Mouse (Mus musculus) midbrain, embryonic 12.5 days (tissue): ENCODE results near the gene Paip2b. TPM values are rescaled to one million over a fixed set of nuclear protein-coding genes. Genes with fewer than 3 reads are reported as not detected.

Source experiments
- ATAC-seq: fragments of 200-750 bp; cut with Nextera tagmentation; 2 replicates; pipeline ENCODE4 v1.8.0; 2017; ENCODE audit warnings: low read depth, moderate TSS enrichment, moderate library complexity; ENCODE audit not compliant: low FRiP score
- H3K27ac ChIP-seq: fragments of 300-500 bp; sonication (generic); replicated peaks from 2 replicates; pipeline ENCODE4 v1.5.1; 2016; ENCODE audit warnings: mild to moderate bottlenecking
- H3K27me3 ChIP-seq: fragments of 300-500 bp; sonication (generic); 2 replicates; pipeline ENCODE4 v1.6.1; 2016; ENCODE audit warnings: mild to moderate bottlenecking
- H3K36me3 ChIP-seq: fragments of 300-500 bp; sonication (generic); 2 replicates; pipeline ENCODE4 v1.6.1; 2016
- H3K4me1 ChIP-seq: fragments of 300-500 bp; sonication (generic); 2 replicates; pipeline ENCODE4 v1.6.1; 2016
- H3K4me2 ChIP-seq: fragments of 300-500 bp; sonication (generic); replicated peaks from 2 replicates; pipeline ENCODE4 v1.6.1; 2016; ENCODE audit warnings: mild to moderate bottlenecking, moderate library complexity
- H3K4me3 ChIP-seq: fragments of 300-500 bp; sonication (generic); 2 replicates; pipeline ENCODE4 v1.5.1; 2016; ENCODE audit warnings: mild to moderate bottlenecking
- H3K9ac ChIP-seq: fragments of 300-500 bp; sonication (generic); replicated peaks from 2 replicates; pipeline ENCODE4 v1.6.1; 2016; ENCODE audit warnings: mild to moderate bottlenecking, moderate library complexity
- H3K9me3 ChIP-seq: fragments of 300-500 bp; sonication (generic); 2 replicates; pipeline ENCODE4 v1.6.1; 2016; ENCODE audit warnings: mild to moderate bottlenecking
- WGBS: fragments of 180-500 bp; shearing (Covaris S2); methylation state at CpG from one replicate; pipeline ENCODE4 v1.1.7; 2016; 5-methylcytosine and 5-hydroxymethylcytosine counted together
- polyA plus RNA-seq: library from polyadenylated mRNA; unstranded; fragments of >200 nt; fragmentation: Nextera tagmentation; extraction: Ambion mirVana; gene quantifications from 2 replicates; pipeline ENCODE4 v1.2.1, GENCODE M21; 2016

The Paip2b gene
- 21.8 and 22.2 TPM in 2 replicates for polyA plus RNA-seq

DNA sequence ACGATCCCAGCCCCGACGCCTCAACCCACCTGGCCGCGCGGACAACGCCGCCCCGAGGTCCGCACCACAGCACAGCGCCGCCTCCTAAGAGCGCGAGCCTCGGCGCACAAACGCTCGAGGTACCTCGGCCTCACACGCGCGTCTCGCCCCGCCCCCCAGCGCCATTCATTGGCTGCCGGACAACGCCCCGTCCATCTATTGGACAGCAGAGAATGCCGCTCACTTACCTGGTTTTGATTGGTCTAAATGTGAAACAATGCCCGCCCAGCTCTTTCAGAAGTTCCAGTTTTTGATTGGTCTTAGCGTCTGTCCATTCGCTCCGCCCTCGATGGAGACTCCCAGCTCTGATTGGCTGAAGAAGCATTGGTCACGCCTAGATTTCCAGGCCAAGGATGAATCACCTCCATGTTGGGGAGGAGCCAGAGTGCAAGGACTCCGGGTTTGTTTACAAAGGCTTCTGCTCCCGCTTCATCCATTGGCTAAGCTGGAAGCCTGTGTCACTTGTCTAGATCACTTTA lies at the start of gene Paip2b:
TSS of gene Paip2b (minus strand) at position 136 of the 518 bp plus-strand sequence.
- ATAC-seq = peak; percentile 99
- WGBS = under 1% methylated on average over 37 of the region's 37 CpGs
- no peaks in the 10 kb centered on the region for H3K27me3 ChIP-seq
- H3K27ac ChIP-seq = peak within 1 kb of the TSS; percentile 79
- peaks cover 4% of the 10 kb centered on the region; the same call in 1 of the 2 replicates for H3K4me1 ChIP-seq
- H3K9me3 ChIP-seq = no peaks in the 10 kb centered on the region
- peak within 1 kb of the TSS; percentile 58 for H3K4me3 ChIP-seq
- H3K4me2 ChIP-seq = peak within 1 kb of the TSS; percentile 78
- H3K9ac ChIP-seq = peak within 1 kb of the TSS; percentile 70
- peaks cover 9% of the 10 kb centered on the region for H3K36me3 ChIP-seq

DNA sequence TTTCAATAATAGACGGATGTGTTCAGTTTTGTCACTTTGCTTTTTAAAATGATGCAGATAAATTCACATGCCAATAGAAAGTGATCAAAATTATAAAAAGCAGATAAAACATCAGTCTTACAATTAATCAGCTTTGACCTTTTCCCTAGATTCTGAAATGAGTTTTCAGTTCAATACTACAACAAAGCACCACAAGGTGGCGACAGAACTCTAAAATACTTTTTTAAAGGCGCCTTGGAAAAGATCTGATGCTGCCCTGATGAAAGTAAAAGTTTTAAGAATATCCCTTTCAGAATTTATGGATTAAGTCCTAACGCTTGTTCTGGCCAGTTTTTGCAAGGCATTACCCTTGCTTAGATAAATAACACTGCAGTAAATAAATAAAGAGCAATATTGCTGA lies 48.3 kb upstream of the Paip2b start:
- ATAC-seq = no peak
- WGBS = 4% methylated on average over 4 of the region's 4 CpGs
- no peaks in the 10 kb centered on the region for H3K36me3 ChIP-seq
- H3K4me1 ChIP-seq = peaks cover 3% of the 10 kb centered on the region; the same call in 1 of the 2 replicates
- H3K9ac ChIP-seq = no peak overlapping the region
- no peak overlapping the region for H3K4me3 ChIP-seq
- H3K27ac ChIP-seq = no peak overlapping the region
- no peaks in the 10 kb centered on the region for H3K27me3 ChIP-seq
- H3K9me3 ChIP-seq = no peaks in the 10 kb centered on the region
- H3K4me2 ChIP-seq = no peak overlapping the region; the same call in 1 of the 2 replicates

DNA sequence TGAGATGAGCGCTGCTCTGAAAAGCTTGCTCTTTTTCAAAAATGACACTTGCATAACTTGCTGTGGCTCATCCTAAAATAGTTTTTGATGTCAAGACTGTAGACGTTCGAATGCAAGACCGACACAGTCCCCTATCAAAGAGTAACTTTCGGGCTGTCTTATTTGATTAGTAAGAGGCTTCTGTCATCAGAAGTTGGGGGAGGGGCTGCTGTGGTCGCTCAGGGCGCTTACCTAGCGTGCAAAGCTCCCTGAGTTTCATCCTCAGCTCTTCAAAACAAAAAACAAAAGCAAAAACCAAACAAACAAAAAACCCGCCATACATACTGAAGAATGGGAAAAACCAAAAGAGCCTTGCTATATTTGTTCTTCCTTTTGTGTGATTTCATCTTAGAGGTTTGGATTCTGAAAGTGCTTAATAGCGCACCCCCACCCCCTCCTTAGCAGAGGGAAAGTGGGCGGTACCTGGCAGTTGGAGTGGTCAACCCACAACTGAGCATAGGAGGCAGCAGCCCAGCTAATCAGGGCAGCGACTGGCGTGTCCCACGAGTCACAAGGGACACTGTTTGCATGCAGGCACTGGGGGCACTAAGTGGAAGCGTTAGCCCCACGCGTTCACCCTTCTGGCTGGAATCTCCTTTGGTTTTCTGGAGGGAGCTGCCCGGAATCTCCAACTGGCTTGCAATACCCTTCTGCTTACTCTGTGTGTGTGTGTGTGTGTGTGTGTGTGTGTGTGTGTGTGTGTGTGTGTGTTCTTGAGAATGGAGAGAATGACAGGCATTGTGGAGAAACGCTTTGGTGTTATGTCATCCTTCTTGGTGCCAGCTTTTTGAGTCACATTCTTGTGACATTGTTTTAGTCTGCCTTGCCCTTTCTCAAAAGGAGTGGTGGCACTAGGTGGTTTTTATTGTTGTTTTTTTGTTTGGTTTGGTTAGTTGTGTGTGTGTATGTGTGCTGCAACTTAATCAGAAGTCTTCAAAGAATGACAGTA lies 36.4 kb upstream of the Paip2b start:
- peaks cover 11% of the 10 kb centered on the region for H3K4me1 ChIP-seq
- peaks cover 21% of the 10 kb centered on the region for H3K27me3 ChIP-seq
- WGBS = under 1% methylated on average over 19 of the region's 19 CpGs
- H3K4me3 ChIP-seq = peak overlapping the region; percentile 64
- H3K9ac ChIP-seq = peak overlapping the region; percentile 54
- no peaks in the 10 kb centered on the region for H3K9me3 ChIP-seq
- no peaks in the 10 kb centered on the region for H3K36me3 ChIP-seq
- ATAC-seq = peak; percentile 32; the same call in 1 of the 2 replicates
- H3K4me2 ChIP-seq = peak overlapping the region; percentile 99
- no peak overlapping the region for H3K27ac ChIP-seq

DNA sequence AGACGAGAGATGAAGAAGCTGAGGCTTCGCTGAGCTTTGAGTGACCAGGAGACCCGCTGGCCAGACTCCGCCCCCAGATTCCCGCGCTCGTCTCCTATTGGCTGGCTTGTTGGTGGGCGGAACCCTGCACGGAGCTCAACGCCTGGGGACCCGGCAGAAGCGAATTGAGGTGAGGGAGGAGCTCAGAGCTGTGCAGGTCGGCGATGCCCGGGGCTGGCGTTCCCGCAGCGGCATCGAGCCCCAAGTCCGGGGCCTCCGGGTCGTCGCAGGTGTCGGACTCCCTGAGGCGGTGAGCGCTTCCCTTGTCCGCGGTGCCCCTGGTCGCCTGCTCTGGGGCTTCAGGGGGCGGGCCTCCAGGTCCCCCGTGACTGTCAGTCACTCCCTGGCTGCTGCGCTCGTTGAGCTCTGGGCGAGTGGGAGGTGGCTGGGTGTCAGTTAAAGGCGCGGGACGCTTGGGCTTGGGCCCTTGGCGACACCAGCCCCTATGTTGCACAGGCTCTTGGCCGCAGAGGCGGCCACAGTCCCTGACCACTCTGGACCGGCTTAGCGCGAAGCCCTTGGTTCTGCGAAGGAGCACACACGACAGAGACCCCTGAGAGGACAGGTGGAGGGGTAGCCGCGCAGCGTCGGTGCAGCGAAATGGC lies 35.5 kb upstream of the Paip2b start, which contains the start of gene Zfp638:
TSS of gene Zfp638 (plus strand) at position 156 of the 644 bp plus-strand sequence.
- peak within 1 kb of the TSS; percentile 64 for H3K4me3 ChIP-seq
- no peaks in the 10 kb centered on the region for H3K9me3 ChIP-seq
- H3K9ac ChIP-seq = peak within 1 kb of the TSS; percentile 54
- WGBS = under 1% methylated on average over 50 of the region's 50 CpGs
- peak; percentile 97 for ATAC-seq
- peak within 1 kb of the TSS; percentile 99 for H3K4me2 ChIP-seq
- H3K27me3 ChIP-seq = peaks cover 21% of the 10 kb centered on the region
- no peaks in the 10 kb centered on the region for H3K36me3 ChIP-seq
- no peak within 1 kb of the TSS for H3K27ac ChIP-seq
- H3K4me1 ChIP-seq = peaks cover 11% of the 10 kb centered on the region

DNA sequence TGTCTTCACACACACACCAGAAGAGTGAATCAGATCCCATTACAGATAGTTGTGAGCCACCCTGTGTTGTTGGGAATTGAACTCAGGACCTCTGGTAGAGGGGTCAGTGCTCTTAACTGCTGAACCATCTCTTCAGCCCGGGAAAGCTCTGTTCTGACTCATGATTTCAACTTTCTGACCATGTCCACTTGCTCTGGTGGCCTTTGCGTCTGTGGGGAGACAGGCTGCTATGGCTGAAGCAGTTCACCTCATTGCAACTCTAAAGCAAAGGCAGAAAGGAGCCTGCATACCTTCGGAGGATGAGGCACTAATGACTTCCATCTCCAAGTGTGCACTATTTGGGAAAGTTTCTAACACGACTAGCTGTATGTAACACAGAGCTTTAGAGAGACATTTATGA lies 34.9 kb upstream of the Paip2b start:
- Histone ChIP-seq H3K9me3 (no peaks in the 10 kb centered on the region), H3K4me3 (no peak overlapping the region), H3K36me3 (no peaks in the 10 kb centered on the region), H3K27me3 (peaks cover 21% of the 10 kb centered on the region), H3K27ac (no peak overlapping the region), H3K4me1 (peaks cover 11% of the 10 kb centered on the region), H3K9ac (no peak overlapping the region), H3K4me2 (peak overlapping the region; percentile 99)
- 36% methylated on average over 4 of the region's 4 CpGs for WGBS
- ATAC-seq = 0 out of 2 replicates have a peak, but pooled peaks have one; percentile 8

DNA sequence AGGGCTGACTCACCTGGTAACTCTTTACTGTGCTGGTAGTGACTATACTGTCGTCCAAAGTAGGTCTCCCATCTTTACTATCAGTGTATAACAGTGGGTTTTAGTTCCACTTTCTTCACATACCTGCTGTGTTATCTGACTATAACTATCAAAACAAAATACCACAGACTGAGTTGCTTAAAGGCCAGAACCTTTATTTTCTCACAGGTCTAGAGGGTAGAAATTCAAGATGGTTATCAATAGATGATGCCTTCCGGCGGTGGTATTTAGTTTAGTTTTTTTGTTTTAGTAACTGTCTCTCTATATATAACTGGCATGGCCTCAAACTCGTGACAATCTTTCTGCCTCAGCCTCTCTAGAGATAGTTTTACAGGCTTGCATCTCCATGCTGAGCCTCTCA lies 32.0 kb upstream of the Paip2b start:
- Histone ChIP-seq H3K36me3 (no peaks in the 10 kb centered on the region), H3K9ac (no peak overlapping the region), H3K4me2 (no peak overlapping the region), H3K4me3 (no peak overlapping the region), H3K27ac (no peak overlapping the region), H3K9me3 (no peaks in the 10 kb centered on the region), H3K27me3 (peaks cover 17% of the 10 kb centered on the region), H3K4me1 (peaks cover 11% of the 10 kb centered on the region)
- ATAC-seq = no peak
- WGBS = 75% methylated on average over 4 of the region's 4 CpGs

DNA sequence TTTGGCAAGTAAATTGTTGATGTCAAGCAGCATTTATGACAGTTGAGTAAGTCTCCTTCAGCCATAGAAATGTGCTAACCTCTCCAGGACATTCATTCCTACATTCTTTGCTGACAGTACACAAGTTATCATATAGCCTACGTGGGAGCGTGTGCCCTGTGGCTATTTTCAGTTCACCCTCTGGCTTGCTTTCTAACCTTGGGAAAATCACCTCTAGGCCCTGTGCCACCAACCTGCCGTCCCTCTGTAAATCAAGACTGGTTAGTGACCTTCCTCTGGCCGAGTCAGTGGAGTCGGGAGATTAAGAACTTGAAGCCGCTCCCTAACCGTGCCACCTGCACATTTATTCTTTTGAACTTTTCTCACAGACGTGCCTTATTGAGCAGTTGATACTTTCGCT lies 28.5 kb upstream of the Paip2b start:
- H3K9me3 ChIP-seq = no peaks in the 10 kb centered on the region
- WGBS = 90% methylated on average over 9 of the region's 9 CpGs
- H3K4me1 ChIP-seq = no peaks in the 10 kb centered on the region
- no peak overlapping the region for H3K4me2 ChIP-seq
- no peak overlapping the region for H3K27ac ChIP-seq
- no peaks in the 10 kb centered on the region for H3K27me3 ChIP-seq
- no peak overlapping the region for H3K4me3 ChIP-seq
- no peaks in the 10 kb centered on the region for H3K36me3 ChIP-seq
- H3K9ac ChIP-seq = no peak overlapping the region
- ATAC-seq = no peak

DNA sequence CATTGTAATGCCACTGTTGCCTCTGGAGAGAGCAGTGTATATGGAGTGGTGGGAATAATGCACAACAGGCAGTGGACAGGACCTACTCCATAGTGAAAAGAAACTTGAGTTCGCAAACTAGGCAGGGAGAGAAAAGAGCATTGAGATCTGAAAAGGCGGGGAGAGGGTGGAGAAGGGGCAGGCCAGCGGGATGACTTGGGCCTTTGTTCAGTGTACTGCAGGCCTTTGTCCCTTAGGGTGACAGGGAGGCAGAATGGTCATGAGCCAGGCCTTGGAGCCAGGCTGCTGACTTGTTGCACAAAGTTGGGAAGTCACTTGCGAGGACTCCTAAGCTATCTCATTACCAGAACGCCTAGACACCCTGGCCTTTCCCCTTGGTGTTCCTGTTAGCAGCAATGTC lies 25.9 kb upstream of the Paip2b start:
- Histone ChIP-seq H3K36me3 (no peaks in the 10 kb centered on the region), H3K4me1 (no peaks in the 10 kb centered on the region), H3K4me2 (no peak overlapping the region), H3K27me3 (no peaks in the 10 kb centered on the region), H3K9ac (no peak overlapping the region), H3K27ac (no peak overlapping the region), H3K9me3 (no peaks in the 10 kb centered on the region), H3K4me3 (no peak overlapping the region)
- 50% methylated on average over 5 of the region's 5 CpGs for WGBS
- no peak for ATAC-seq

DNA sequence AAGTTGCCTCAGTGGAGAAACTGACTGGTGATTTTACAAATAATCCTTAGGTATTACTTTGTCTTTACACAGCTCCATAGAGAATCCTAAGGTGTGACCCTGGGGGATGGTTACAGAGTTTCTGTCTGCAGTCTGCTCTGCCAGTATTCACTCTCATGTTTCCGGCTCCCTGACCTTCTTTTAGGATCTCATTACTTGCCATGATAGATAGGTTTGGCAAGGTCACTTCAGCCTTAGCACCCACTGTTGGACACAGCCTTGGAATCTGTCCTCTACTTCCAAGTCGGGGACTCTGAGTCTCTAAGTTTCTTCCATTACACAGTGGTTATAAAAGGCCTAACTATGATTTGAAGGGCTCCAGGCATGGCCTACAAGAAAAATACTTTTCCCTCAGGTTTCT lies 17.9 kb upstream of the Paip2b start:
- Histone ChIP-seq H3K9me3 (no peaks in the 10 kb centered on the region), H3K27ac (no peak overlapping the region), H3K4me3 (no peak overlapping the region), H3K36me3 (no peaks in the 10 kb centered on the region), H3K4me2 (no peak overlapping the region), H3K27me3 (no peaks in the 10 kb centered on the region), H3K4me1 (no peaks in the 10 kb centered on the region), H3K9ac (no peak overlapping the region)
- WGBS = 93% methylated on average over 2 of the region's 2 CpGs
- ATAC-seq = no peak

DNA sequence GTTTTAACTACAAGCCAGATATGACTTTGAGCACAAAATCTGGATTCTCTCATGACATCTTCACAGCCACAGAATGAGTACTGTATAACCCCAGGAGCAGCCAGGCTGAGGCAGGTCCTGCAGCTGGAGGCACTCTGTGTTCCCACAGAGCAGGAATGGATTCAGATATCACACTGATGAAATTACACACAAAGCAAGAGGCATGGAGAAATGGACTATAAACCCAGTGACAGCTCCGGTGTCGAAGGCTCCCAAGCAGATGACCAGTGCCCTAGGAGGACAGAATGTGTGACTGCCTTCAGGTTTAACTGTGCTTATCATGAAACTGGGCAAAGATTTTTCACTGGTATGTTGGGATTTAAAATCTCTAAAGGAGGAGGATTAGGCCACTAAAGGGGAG lies 14.6 kb upstream of the Paip2b start:
- no peak overlapping the region for H3K4me3 ChIP-seq
- H3K36me3 ChIP-seq = no peaks in the 10 kb centered on the region
- no peaks in the 10 kb centered on the region for H3K27me3 ChIP-seq
- H3K27ac ChIP-seq = no peak overlapping the region
- 91% methylated on average over 2 of the region's 2 CpGs for WGBS
- H3K4me1 ChIP-seq = no peaks in the 10 kb centered on the region
- no peaks in the 10 kb centered on the region for H3K9me3 ChIP-seq
- ATAC-seq = no peak
- no peak overlapping the region for H3K9ac ChIP-seq
- H3K4me2 ChIP-seq = no peak overlapping the region

DNA sequence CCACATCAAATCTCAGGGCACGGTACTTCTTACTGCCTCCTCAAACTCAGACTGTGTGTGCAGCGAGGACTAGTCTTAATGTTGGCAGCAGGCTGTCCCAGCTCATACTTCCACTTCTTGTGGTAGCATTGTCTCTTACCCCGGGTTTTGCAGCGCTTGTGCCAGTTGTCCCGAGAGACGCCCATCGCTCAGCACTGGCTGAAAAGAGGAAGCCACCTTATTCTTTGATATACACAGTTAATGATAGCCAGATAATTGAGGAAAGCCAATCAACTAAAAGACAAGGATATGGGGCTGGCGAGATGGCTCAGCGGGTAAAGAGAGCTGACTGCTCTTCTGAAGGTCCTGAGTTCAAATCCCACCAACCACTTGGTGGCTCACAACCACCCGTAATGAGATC lies 13.4 kb upstream of the Paip2b start:
- no peak for ATAC-seq
- Histone ChIP-seq H3K27ac (no peak overlapping the region), H3K4me3 (no peak overlapping the region), H3K36me3 (no peaks in the 10 kb centered on the region), H3K4me1 (no peaks in the 10 kb centered on the region), H3K9ac (no peak overlapping the region), H3K27me3 (no peaks in the 10 kb centered on the region), H3K4me2 (no peak overlapping the region), H3K9me3 (no peaks in the 10 kb centered on the region)
- 92% methylated on average over 10 of the region's 10 CpGs for WGBS

DNA sequence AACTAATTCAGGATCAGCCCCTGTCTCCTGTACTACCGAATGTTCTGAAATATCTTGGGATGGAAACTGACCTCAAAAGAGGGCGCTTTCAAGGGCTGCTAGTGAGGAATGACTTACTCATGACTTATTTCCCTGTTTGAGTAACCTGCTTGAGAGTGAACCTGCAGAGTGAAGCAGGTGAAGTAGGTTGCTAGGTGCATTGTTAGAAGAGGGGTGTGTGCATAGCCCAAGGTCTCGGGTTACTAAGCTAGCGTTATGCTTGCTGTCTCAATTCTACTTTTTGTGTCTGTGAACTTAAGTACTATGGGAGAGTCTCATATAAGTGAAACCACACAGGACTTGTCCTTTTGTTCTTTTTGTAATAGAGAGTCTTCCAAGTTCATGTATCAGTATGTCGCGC lies 8.5 kb upstream of the Paip2b start:
- H3K36me3 ChIP-seq = no peaks in the 10 kb centered on the region
- H3K9ac ChIP-seq = no peak overlapping the region
- no peaks in the 10 kb centered on the region for H3K4me1 ChIP-seq
- H3K4me2 ChIP-seq = no peak overlapping the region
- no peaks in the 10 kb centered on the region for H3K27me3 ChIP-seq
- no peak for ATAC-seq
- H3K27ac ChIP-seq = no peak overlapping the region
- WGBS = 89% methylated on average over 6 of the region's 6 CpGs
- no peaks in the 10 kb centered on the region for H3K9me3 ChIP-seq
- no peak overlapping the region for H3K4me3 ChIP-seq
